Mouse (Mus musculus) NIH3T3 (cell line): Measurements from ENCODE around the gene Slc17a9.
"Not testable (repeated sequence)": the region's sequence is repeated elsewhere in the genome, so short reads cannot be mapped to it uniquely, and the experiment has no call there.

Experiments used
- DNase-seq: peaks from one replicate; pipeline ENCODE4 v3.0.0-alpha.2; 2012; ENCODE audit warnings: low read depth

Slc17a9 gene

DNA sequence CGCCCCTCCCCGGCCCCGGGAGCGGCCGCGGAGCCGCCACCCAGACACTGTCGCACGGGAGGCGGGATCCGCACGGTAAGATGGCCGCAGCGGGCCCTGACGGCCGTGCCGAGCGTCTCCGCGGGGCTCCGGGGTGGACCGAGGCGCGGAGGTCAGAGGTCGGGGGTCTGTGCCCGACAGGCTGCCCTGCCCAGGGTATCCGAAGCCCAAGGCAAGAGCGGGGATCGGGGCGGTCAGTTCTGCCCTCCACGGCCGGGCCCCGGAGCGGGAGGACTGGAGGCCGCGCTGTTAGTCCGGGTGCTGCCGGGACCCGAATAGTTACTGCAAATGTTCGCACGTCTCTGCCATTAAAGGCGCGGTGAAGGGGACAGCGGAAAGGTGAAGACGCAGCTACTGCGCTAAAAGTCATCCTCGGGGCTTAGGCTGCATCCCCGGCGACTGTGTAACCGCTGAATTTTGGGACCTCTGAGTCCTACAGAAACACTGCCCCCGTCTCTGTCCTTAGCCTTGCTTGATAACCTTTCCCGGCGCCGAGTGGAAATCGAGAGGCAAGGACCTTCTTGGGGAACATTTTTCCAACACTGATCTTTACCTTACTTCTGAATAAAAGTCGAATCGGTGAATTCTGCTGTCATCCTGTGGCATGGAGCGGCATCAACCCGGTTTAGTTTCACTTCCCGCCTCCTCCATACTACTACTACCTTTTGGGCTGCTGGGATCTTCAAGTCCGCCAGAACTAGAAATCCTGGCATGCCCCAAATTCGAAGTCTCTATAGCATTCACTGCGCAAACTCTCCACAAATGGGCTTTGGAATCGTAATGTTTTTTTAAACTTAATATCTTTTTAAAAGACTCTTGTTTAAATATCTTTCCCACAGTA, 14.5 kb upstream of the Slc17a9 start:
- DNase-seq: peak; percentile 41

- DNase-seq: no peak
Measured at GRCm38 (mm10) chr2:180711527-180711926, 13.5 kb upstream of the Slc17a9 start.

- DNase-seq: no peak
Measured at GRCm38 (mm10) chr2:180712037-180712689, 12.9 kb upstream of the Slc17a9 start.

DNA sequence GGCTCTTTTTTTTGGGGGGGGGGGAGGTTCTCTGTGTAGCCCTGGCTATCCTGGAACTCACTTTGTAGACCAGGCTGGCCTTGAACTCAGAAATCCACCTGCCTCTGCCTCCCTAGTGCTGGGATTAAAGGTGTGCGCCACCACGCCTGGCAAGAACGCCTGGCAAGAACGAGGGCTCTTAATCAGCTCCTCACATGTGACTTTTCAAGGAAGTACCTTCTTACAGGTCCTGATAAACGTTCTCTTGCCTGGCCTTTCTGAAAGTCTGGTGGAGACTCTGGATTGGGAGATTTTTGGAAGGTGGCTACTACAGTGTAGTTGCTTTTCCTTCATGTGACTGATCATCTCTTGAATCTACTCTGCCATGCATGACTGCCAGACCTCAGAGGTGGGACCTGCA, 2.3 kb upstream of the Slc17a9 start:
- not testable (repeated sequence) for DNase-seq

- DNase-seq: no peak
Measured at GRCm38 (mm10) chr2:180723865-180724264, 1.2 kb upstream of the Slc17a9 start.

DNA sequence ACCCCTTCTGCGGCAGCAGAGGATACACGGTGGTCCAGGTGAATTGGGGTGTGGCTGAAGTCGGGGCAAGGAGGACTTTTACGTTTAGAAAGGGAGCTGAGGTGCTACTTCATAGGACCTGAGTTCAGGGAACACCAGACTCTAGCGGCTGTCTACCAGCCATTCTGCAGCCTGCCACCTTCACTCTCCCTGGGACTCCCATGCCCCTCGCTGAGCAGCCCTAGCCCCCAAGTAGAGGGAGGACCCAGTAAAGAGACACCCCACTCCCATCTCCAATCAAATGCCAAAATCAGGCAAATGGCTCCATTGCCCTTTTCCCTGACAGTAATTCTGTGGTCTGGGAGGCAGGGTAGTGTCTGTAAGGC, 333 bp downstream of the Slc17a9 start:
- DNase-seq: no peak

GRCm38 (mm10) chr2:180725856-180726629, 980 bp downstream of the Slc17a9 start:
- no peak for DNase-seq

DNA sequence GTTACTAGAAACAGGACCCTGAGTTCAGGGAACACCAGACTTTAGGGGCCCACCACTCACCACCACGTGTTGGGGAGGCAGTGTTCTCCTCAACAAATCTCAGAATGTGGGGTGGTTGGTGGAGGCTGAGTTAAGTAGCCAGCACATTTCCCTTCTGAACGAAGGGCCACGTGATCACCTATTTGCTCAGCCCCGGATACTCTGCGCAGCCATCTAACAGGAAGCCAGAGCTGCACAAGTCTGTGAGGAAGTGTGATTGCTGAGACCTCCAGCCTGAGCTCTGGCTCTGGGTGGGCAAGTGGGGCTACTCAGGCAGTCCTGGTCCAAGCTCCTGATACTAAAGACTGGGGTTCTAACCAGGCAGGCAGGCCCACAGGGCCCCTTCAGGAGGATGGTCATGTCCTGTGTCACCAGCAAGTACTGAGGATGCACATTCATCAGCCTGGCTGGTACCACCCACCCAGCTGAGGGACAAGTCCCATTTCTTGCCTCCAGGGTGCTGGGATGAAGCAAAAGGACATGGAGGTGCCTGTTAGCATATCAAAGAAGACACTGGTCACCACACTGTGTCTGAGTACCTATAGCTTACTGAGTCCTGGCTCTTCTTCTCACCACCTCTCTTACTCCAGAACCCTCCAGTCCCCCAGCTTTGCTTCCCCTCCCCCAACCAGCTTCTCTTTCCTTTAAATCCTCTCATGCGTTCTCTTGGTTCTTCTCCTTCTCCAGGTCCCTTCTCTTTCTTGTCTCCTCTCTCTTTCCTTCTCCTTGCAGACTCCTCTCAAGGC, 1.8 kb downstream of the Slc17a9 start:
- DNase-seq: no peak

- no peak for DNase-seq
Measured at GRCm38 (mm10) chr2:180727613-180728021, 2.6 kb downstream of the Slc17a9 start.

- peak; percentile 11 for DNase-seq
Measured at GRCm38 (mm10) chr2:180731036-180731435, 6.0 kb downstream of the Slc17a9 start.

DNA sequence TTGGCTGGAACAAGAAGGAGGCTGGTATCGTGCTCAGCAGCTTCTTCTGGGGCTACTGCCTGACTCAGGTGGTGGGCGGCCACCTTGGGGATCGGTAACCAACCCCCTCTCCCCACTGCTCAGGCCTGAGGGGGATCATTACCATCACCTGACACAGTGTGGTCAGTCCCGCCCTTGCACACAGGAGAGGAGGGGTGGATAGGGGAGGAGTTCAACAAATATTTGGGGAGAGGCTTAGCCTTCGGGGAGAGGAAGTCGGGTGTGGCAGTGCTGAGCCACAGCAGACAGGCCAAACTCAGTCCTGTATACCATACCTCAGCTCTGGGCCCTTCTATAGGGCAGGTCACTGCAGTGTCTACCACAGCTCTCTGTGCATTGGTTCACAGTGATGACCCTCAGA, 6.9 kb downstream of the Slc17a9 start:
- DNase-seq: no peak

DNA sequence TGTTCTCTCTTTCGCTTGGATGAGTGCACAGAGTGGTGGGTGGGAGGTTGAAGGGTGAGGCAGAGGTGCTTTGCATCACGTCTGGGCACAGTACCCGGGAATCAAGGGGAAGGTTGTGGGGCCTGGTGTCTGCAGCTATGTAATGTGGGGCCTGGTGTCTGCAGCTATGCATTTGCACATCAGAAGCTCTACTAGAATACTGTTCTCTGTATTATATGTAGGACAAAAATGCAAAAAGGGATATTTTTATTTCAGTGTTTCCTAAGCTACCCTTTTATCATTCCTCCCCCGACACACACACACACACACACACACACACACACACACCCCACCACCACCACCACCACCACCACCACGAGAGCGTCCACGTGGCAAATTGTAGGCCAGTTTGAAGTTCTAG, 10.2 kb downstream of the Slc17a9 start:
- DNase-seq: no peak

GRCm38 (mm10) chr2:180737984-180738383, 12.9 kb downstream of the Slc17a9 start:
- DNase-seq: no peak

- no peak for DNase-seq
Measured at GRCm38 (mm10) chr2:180740349-180740748, 15.3 kb downstream of the Slc17a9 start.

GRCm38 (mm10) chr2:180741421-180741820, 16.4 kb downstream of the Slc17a9 start:
- no peak for DNase-seq

GRCm38 (mm10) chr2:180742820-180743219, 17.8 kb downstream of the Slc17a9 start:
- no peak for DNase-seq

GRCm38 (mm10) chr2:180743321-180743720, 18.3 kb downstream of the Slc17a9 start:
- DNase-seq: no peak

GRCm38 (mm10) chr2:180745248-180745927, 20.3 kb downstream of the Slc17a9 start:
- DNase-seq: peak; percentile 91

DNA sequence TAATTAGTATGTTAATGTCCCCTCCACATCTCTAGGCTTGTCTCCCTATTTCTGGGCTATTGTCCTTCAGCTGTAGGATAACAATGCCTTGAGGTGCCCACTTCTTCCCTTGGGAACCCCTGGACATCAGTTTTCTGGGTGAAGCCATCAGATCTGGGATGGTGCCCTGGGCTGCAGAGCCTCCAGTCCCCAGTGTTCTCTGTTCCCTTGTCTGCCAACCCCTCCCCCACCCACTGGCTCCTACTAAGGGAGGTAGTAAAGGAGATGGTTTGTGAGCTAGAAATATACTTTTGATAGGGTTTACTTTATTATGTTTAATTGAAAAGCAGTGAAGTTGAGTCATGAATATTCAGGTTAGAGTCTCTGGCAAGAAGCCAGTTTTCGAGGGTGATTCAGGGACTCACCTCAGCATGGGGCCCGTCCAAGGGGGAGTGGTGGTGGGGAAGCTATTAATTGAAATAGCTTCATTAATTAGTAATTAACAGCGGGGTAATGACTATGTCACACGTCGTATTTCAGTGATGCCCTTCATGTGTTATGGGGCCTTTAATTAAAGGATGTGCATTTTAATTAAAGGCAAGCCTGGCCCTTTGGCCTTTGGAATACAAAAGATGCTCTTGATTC, 21.6 kb downstream of the Slc17a9 start:
- DNase-seq: peak; percentile 4

- no peak for DNase-seq
Measured at GRCm38 (mm10) chr2:180748904-180749303, 23.8 kb downstream of the Slc17a9 start.
